Mouse (Mus musculus) cortical plate, adult 2 months (tissue): ENCODE measurements around the gene Camk1d.
"Not testable (repeated sequence)": the region's sequence is repeated elsewhere in the genome, so short reads cannot be mapped to it uniquely, and the experiment has no call there.

Source experiments
- CTCF ChIP-seq: fragments of 200-500 bp; IDR thresholded peaks from 2 replicates; pipeline ENCODE4 v1.5.1; 2011; ENCODE audit warnings: mild to moderate bottlenecking, control low read depth, low read length; ENCODE audit not compliant: insufficient read depth; ENCODE audit errors: extremely low read depth
- POLR2A ChIP-seq: fragments of 200-500 bp; IDR thresholded peaks from 2 replicates; pipeline ENCODE4 v1.6.1; 2011; ENCODE audit warnings: mild to moderate bottlenecking, low read length, control low read depth; ENCODE audit not compliant: insufficient read depth; ENCODE audit errors: extremely low read depth

DNA sequence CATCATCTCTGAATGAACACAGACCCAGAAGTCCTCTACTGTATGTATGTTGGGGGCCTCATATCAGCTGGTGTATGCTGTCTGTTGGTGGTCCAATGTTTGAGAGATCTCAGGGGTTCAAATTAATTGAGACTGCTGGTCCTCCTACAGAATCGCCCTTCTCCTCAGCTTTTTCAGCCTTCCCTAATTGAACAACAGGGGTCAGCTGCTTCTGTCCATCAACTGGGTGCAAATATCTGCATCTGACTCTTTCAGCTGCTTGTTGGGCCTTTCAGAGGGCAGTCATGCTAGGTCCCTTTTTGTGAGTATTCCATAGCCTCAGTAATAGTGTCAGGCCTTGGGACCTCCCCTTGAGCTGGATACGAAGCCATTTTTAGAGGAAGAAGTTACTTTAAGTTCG lies 174.4 kb downstream of the Camk1d start:
- TF ChIP-seq CTCF, POLR2A: not testable (repeated sequence)
